Mouse (Mus musculus) frontal cortex, adult 2 months (tissue): Measurements from ENCODE around the gene Isoc2a. TPM values are rescaled to one million over a fixed set of nuclear protein-coding genes. Genes with fewer than 3 reads are reported as not detected.
"Not testable (repeated sequence)": the region's sequence is repeated elsewhere in the genome, so short reads cannot be mapped to it uniquely, and the experiment has no call there.

Experiments
- DNase-seq, 2 experiments: peaks; one replicate each; pipeline ENCODE4 v3.0.0; 2022; ENCODE audit warnings: low spot score in 1 of 2; ENCODE audit errors: extremely low spot score in 1 of 2
- polyA plus RNA-seq: library from polyadenylated mRNA; depleted of rRNA; stranded (reverse); fragments of >200 nt; gene quantifications from 2 replicates; pipeline ENCODE4 v1.2.3, GENCODE M21; 2012

Isoc2a gene
- polyA plus RNA-seq, 1 experiment: 10.7 TPM

GRCm38 (mm10) chr7:4864130-4864845, 12.7 kb upstream of the Isoc2a start:
- DNase-seq: no peak

GRCm38 (mm10) chr7:4865090-4865489, 11.9 kb upstream of the Isoc2a start:
- DNase-seq: no peak

GRCm38 (mm10) chr7:4865579-4866493, 11.1 kb upstream of the Isoc2a start:
- peak; percentile 97 for DNase-seq

- DNase-seq: no peak
Measured at GRCm38 (mm10) chr7:4866631-4867180, 10.2 kb upstream of the Isoc2a start.

- DNase-seq: no peak
Measured at GRCm38 (mm10) chr7:4870133-4870532, 6.8 kb upstream of the Isoc2a start, which contains the start of gene Isoc2b. Isoc2b (minus strand) TSS chr7:4870258.

GRCm38 (mm10) chr7:4877226-4877625, 273 bp downstream of the Isoc2a start:
- DNase-seq: no peak

GRCm38 (mm10) chr7:4878186-4878585, 1.2 kb downstream of the Isoc2a start:
- DNase-seq: no peak

GRCm38 (mm10) chr7:4879036-4879435, 2.1 kb downstream of the Isoc2a start:
- not testable (repeated sequence) for DNase-seq

- no peak for DNase-seq
Measured at GRCm38 (mm10) chr7:4886680-4887079, 9.7 kb downstream of the Isoc2a start.

GRCm38 (mm10) chr7:4895186-4895585, 18.2 kb downstream of the Isoc2a start:
- DNase-seq: no peak

- DNase-seq: no peak
Measured at GRCm38 (mm10) chr7:4898851-4899648, 22.1 kb downstream of the Isoc2a start.

GRCm38 (mm10) chr7:4899649-4900522, 22.9 kb downstream of the Isoc2a start:
- no peak for DNase-seq

- no peak for DNase-seq
Measured at GRCm38 (mm10) chr7:4900523-4900851, 23.5 kb downstream of the Isoc2a start.

GRCm38 (mm10) chr7:4901171-4901570, 24.2 kb downstream of the Isoc2a start:
- no peak for DNase-seq

GRCm38 (mm10) chr7:4902404-4902803, 25.5 kb downstream of the Isoc2a start:
- no peak for DNase-seq

- DNase-seq: no peak
Measured at GRCm38 (mm10) chr7:4906466-4906950, 29.6 kb downstream of the Isoc2a start, which contains the start of gene Gm36210. Gm36210 (minus strand) TSS chr7:4906516.

- DNase-seq: peak in 1 of 2 experiments; percentile 77
Measured at GRCm38 (mm10) chr7:4911561-4911960, 34.6 kb downstream of the Isoc2a start.

- no peak for DNase-seq
Measured at GRCm38 (mm10) chr7:4912248-4912647, 35.3 kb downstream of the Isoc2a start.

GRCm38 (mm10) chr7:4915007-4915665, 38.2 kb downstream of the Isoc2a start, which contains the start of gene Zfp628:
Zfp628 (plus strand) TSS chr7:4915217.
- DNase-seq: peak; percentile 87 to 98
